24 mouse cellular contexts compared by ENCODE assay signal in genomic region chr5:147034283-147034682, GRCm38 (mm10). TPM values are rescaled to one million over a fixed set of nuclear protein-coding genes. Genes with fewer than 3 reads are reported as not detected.
DNase-seq lines count a peak whose midpoint lies in the region; ATAC-seq and TF ChIP-seq lines count a peak whose summit lies in the region.
"Had no signal": no experiment of that assay in that cellular context is flagged by ENCODE, and none has a peak within 500 bp of the region (broad histone marks: within the 10 kb centered on the region; RNA-seq: fewer than 3 reads in every experiment).

No protein-coding gene starts in this region.

- 27% methylated on average over 12 of the region's 12 CpGs for WGBS in kidney, embryonic 15.5 days
- WGBS in kidney, postnatal 0 days: 24% methylated on average over 12 of the region's 12 CpGs
- WGBS in kidney, embryonic 14.5 days: 26% methylated on average over 12 of the region's 12 CpGs
- 55% methylated on average over 12 of the region's 12 CpGs for WGBS in olfactory bulb, adult 2 months

- no peak overlapping the region for H3K9ac ChIP-seq in kidney, embryonic 15.5 days
- H3K9ac ChIP-seq in kidney, postnatal 0 days (ENCODE audit: low read depth, low read length): no peak overlapping the region
- no peak overlapping the region for H3K9ac ChIP-seq in kidney, embryonic 14.5 days (ENCODE audit: low read depth, low read length)
- H3K9ac ChIP-seq: embryonic facial prominence, embryonic 13.5 days; embryonic facial prominence, embryonic 15.5 days; forebrain, embryonic 12.5 days had no signal

- no peak overlapping the region for H3K27ac ChIP-seq in kidney, embryonic 15.5 days
- H3K27ac ChIP-seq in kidney, postnatal 0 days: no peak overlapping the region
- H3K27ac ChIP-seq in kidney, embryonic 14.5 days (ENCODE audit: low read depth, low read length): no peak overlapping the region
- 0 out of 2 replicates have a peak overlapping the region, but pooled peaks have one; percentile 6 for H3K27ac ChIP-seq in olfactory bulb, adult 2 months (ENCODE audit: insufficient read depth, low read depth, low read length)
- H3K27ac ChIP-seq: embryonic facial prominence, embryonic 13.5 days; embryonic facial prominence, embryonic 15.5 days; forebrain, embryonic 12.5 days had no signal

- ATAC-seq in frontal cortex, adult (ENCODE audit: low TSS enrichment): peak; percentile 59; the same call in 1 of the 2 replicates
- ATAC-seq in kidney, embryonic 15.5 days (replicated peaks; ENCODE audit: low FRiP score): 0 out of 2 replicates have a peak, but pooled peaks have one; percentile 43
- ATAC-seq in kidney, postnatal 0 days (replicated peaks; ENCODE audit: low FRiP score, low read depth): no peak
- ATAC-seq in kidney, embryonic 14.5 days (ENCODE audit: low FRiP score, low TSS enrichment): no peak
- ATAC-seq: forebrain, embryonic 14.5 days; forebrain, embryonic 16.5 days had no signal

- DNase-seq in frontal cortex, adult 2 months (ENCODE audit: extremely low spot score in 1 of 2, low spot score in 1 of 2): no peak
- no peak for DNase-seq in kidney, postnatal 10 days
- DNase-seq in kidney, postnatal 0 days (ENCODE audit: low spot score): peak; percentile 56
- DNase-seq in B cell, adult 2 months: no peak
- DNase-seq: adrenal gland, adult 2 months; adrenal gland, postnatal 10 days; adrenal gland, postnatal 25 days; cerebellum, adult 11 months; cerebellum, adult 18-20 months; cerebellum, adult 8-10 months; cerebellum, postnatal 14 days; cerebellum, postnatal 36 days; embryo, embryonic 11 days had no signal

- no peak overlapping the region for H3K4me3 ChIP-seq in kidney, embryonic 15.5 days (replicated peaks)
- no peak overlapping the region for H3K4me3 ChIP-seq in kidney, postnatal 0 days (replicated peaks; ENCODE audit: low read depth, low read length)
- no peak overlapping the region for H3K4me3 ChIP-seq in kidney, embryonic 14.5 days (ENCODE audit: low read length)
- no peak overlapping the region for H3K4me3 ChIP-seq in olfactory bulb, adult 2 months (ENCODE audit: insufficient read depth, low read depth, low read length)
- H3K4me3 ChIP-seq: embryonic facial prominence, embryonic 13.5 days; embryonic facial prominence, embryonic 15.5 days; erythroblast, embryonic 14.5 days; forebrain, embryonic 10.5 days; forebrain, embryonic 12.5 days had no signal

- H3K9me3 ChIP-seq in kidney, embryonic 15.5 days (replicated peaks): no peaks in the 10 kb centered on the region
- H3K9me3 ChIP-seq in kidney, postnatal 0 days (replicated peaks; ENCODE audit: low read length): no peaks in the 10 kb centered on the region
- no peaks in the 10 kb centered on the region for H3K9me3 ChIP-seq in kidney, embryonic 14.5 days (ENCODE audit: control insufficient read depth, low read length)
- H3K9me3 ChIP-seq: embryonic facial prominence, embryonic 13.5 days; embryonic facial prominence, embryonic 15.5 days; forebrain, embryonic 10.5 days; forebrain, embryonic 12.5 days had no signal

- TF ChIP-seq CTCF in kidney, postnatal 0 days (IDR thresholded peaks at IDR 0.05; ENCODE audit: low read depth): no peak
- no peak for TF ChIP-seq CTCF in olfactory bulb, adult 2 months (IDR thresholded peaks at IDR 0.05; ENCODE audit: insufficient read depth, low read depth, low read length)

- peaks cover 25% of the 10 kb centered on the region for H3K36me3 ChIP-seq in kidney, embryonic 15.5 days
- H3K36me3 ChIP-seq in kidney, postnatal 0 days (ENCODE audit: insufficient read depth, low read length): 0 out of 2 replicates have a peak, but pooled peaks cover 3% of the 10 kb centered on the region
- peaks cover 3% of the 10 kb centered on the region; the same call in 1 of the 2 replicates for H3K36me3 ChIP-seq in kidney, embryonic 14.5 days (ENCODE audit: control insufficient read depth, insufficient read depth, low read length)
- H3K36me3 ChIP-seq: forebrain, embryonic 12.5 days had no signal

- no peak for TF ChIP-seq POLR2A in olfactory bulb, adult 2 months (IDR thresholded peaks at IDR 0.05; ENCODE audit: insufficient read depth, low read depth, low read length)

- peaks cover 53% of the 10 kb centered on the region for H3K4me1 ChIP-seq in kidney, embryonic 15.5 days
- no peaks in the 10 kb centered on the region; the same call in 1 of the 2 replicates for H3K4me1 ChIP-seq in kidney, postnatal 0 days (replicated peaks; ENCODE audit: insufficient read depth, low read length)
- peaks cover 18% of the 10 kb centered on the region for H3K4me1 ChIP-seq in kidney, embryonic 14.5 days (ENCODE audit: control insufficient read depth, insufficient read depth, low read length)
- H3K4me1 ChIP-seq in olfactory bulb, adult 2 months (ENCODE audit: control insufficient read depth, insufficient read depth, low read length): peaks cover 26% of the 10 kb centered on the region
- H3K4me1 ChIP-seq: forebrain, embryonic 12.5 days had no signal

- H3K27me3 ChIP-seq in kidney, embryonic 15.5 days: no peaks in the 10 kb centered on the region
- no peaks in the 10 kb centered on the region for H3K27me3 ChIP-seq in kidney, postnatal 0 days (ENCODE audit: insufficient read depth, low read length)
- no peaks in the 10 kb centered on the region for H3K27me3 ChIP-seq in kidney, embryonic 14.5 days (ENCODE audit: control insufficient read depth, insufficient read depth, low read length)
- H3K27me3 ChIP-seq: embryonic facial prominence, embryonic 13.5 days; embryonic facial prominence, embryonic 15.5 days; forebrain, embryonic 12.5 days had no signal

- no peak overlapping the region for H3K4me2 ChIP-seq in kidney, embryonic 15.5 days
- no peak overlapping the region for H3K4me2 ChIP-seq in kidney, postnatal 0 days (ENCODE audit: low read length)
- H3K4me2 ChIP-seq in kidney, embryonic 14.5 days (replicated peaks; ENCODE audit: low read depth, low read length): no peak overlapping the region
- H3K4me2 ChIP-seq: embryonic facial prominence, embryonic 13.5 days; embryonic facial prominence, embryonic 15.5 days; forebrain, embryonic 12.5 days had no signal

RNA-seq across cellular contexts. Expression of gene Lnx2, which starts 42.1 kb away (rescaled TPM):
- 7.6 and 10.5 TPM in 2 replicates for polyA plus RNA-seq in frontal cortex, adult 2 months (2012; rRNA removed)
- polyA plus RNA-seq in kidney, embryonic 15.5 days (2015; fragmentation: Nextera tagmentation; extraction: Ambion mirVana): 14.6 and 15.4 TPM in 2 replicates
- 11.8 and 12.4 TPM in 2 replicates for polyA plus RNA-seq in kidney, postnatal 0 days (2015; fragmentation: Nextera tagmentation; extraction: Ambion mirVana)
- 10.8 and 14.4 TPM in 2 replicates for polyA plus RNA-seq in kidney, embryonic 14.5 days (2014; fragmentation: Nextera tagmentation; extraction: Ambion mirVana)
- polyA plus RNA-seq in olfactory bulb, adult 2 months (2012; ENCODE audit: insufficient read depth, insufficient read length, low replicate concordance, missing spikeins): not detected in 2 replicates

RNA-seq across cellular contexts. Expression of gene Polr1d, which starts 42.6 kb away (rescaled TPM):
- polyA plus RNA-seq in frontal cortex, adult 2 months (2012; rRNA removed): 76.4 and 76.5 TPM in 2 replicates
- 139 and 154 TPM in 2 replicates for polyA plus RNA-seq in kidney, embryonic 15.5 days (2015; fragmentation: Nextera tagmentation; extraction: Ambion mirVana)
- 161 TPM in 2 replicates for polyA plus RNA-seq in kidney, postnatal 0 days (2015; fragmentation: Nextera tagmentation; extraction: Ambion mirVana)
- polyA plus RNA-seq in kidney, embryonic 14.5 days (2014; fragmentation: Nextera tagmentation; extraction: Ambion mirVana): 146 and 173 TPM in 2 replicates
- not detected in 2 replicates for polyA plus RNA-seq in olfactory bulb, adult 2 months (2012; ENCODE audit: insufficient read depth, insufficient read length, low replicate concordance, missing spikeins)

Comparison
In these comparisons a context has a peak if more than half of its experiments do, and no peak if none do; other contexts are left out.
1. ATAC-seq: peak in frontal cortex, adult (single experiment) and kidney, embryonic 15.5 days (single experiment); none in kidney, postnatal 0 days (single experiment) and kidney, embryonic 14.5 days (single experiment).